Mouse (Mus musculus): ENCODE data around the gene Mc1r.

GRCm38 (mm10) chr8:123442351-123442750 lies 35.4 kb downstream of the Mc1r start:
- no peak for TF ChIP-seq CTCF (IDR thresholded peaks at IDR 0.05; ENCODE audit: control insufficient read depth, insufficient read depth, insufficient replicate concordance, low read depth, low read length)
- no peak for TF ChIP-seq POLR2A (IDR thresholded peaks at IDR 0.05; ENCODE audit: control insufficient read depth, low read depth, low read length)

All from testis, adult 2 months (tissue).